In the genomic region with DNA sequence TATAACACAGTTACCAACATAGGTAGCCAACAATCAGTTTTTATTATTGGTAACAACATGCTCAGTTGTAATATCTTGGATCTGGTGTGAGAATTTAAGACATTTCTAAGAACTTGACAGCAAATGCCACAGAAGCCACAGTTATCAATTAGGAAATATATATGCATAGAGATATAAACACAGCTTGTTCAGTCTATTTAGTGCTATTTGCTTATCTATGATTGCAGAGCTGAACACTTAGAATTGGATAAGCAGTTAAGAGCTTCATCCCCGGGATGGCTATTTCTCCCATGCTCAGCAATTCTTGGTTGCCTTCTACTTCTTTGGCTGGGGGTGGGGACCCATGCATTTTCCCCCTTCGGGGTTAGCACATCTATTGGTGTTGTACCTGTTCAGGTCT, we compare ENCODE assay signal across 21 mouse cellular contexts.
"Had no signal": no experiment of that assay in that cellular context is flagged by ENCODE, and none has a peak within 500 bp of the region (broad histone marks: within the 10 kb centered on the region; RNA-seq: fewer than 3 reads in every experiment).

No protein-coding gene starts in this region.

- H3K4me2 ChIP-seq: kidney, embryonic 15.5 days; liver, embryonic 15.5 days; midbrain, embryonic 11.5 days had no signal

- H3K4me3 ChIP-seq: kidney, embryonic 15.5 days; left cerebral cortex, adult 2 months; liver, embryonic 15.5 days; megakaryocyte, embryonic 14.5 days had no signal

- DNase-seq: kidney, adult 11 months; kidney, adult 8-10 months; kidney, postnatal 10 days; kidney, postnatal 36 days; layer of hippocampus, postnatal 36 days; lung, adult 2 months; lung, postnatal 14 days; midbrain, embryonic 14.5 days; right cerebral cortex, adult 18-20 months; right cerebral cortex, postnatal 14 days; right cerebral cortex, postnatal 4 days; thymus, adult 2 months; thymus, postnatal 14 days; thymus, postnatal 4 days had no signal

- H3K9me3 ChIP-seq: kidney, embryonic 15.5 days; liver, embryonic 15.5 days; megakaryocyte, embryonic 14.5 days had no signal

- H3K27me3 ChIP-seq: kidney, embryonic 15.5 days; liver, embryonic 15.5 days; megakaryocyte, embryonic 14.5 days had no signal

- H3K36me3 ChIP-seq: kidney, embryonic 15.5 days; liver, embryonic 15.5 days had no signal

- H3K4me1 ChIP-seq: kidney, embryonic 15.5 days; liver, embryonic 15.5 days had no signal

- H3K9ac ChIP-seq: kidney, embryonic 15.5 days; liver, embryonic 15.5 days had no signal

- H3K27ac ChIP-seq: kidney, embryonic 15.5 days; left cerebral cortex, adult 2 months; liver, embryonic 15.5 days; macrophage; stomach, postnatal 0 days had no signal
